8 mouse cellular contexts compared by ENCODE assay signal in the genomic region with DNA sequence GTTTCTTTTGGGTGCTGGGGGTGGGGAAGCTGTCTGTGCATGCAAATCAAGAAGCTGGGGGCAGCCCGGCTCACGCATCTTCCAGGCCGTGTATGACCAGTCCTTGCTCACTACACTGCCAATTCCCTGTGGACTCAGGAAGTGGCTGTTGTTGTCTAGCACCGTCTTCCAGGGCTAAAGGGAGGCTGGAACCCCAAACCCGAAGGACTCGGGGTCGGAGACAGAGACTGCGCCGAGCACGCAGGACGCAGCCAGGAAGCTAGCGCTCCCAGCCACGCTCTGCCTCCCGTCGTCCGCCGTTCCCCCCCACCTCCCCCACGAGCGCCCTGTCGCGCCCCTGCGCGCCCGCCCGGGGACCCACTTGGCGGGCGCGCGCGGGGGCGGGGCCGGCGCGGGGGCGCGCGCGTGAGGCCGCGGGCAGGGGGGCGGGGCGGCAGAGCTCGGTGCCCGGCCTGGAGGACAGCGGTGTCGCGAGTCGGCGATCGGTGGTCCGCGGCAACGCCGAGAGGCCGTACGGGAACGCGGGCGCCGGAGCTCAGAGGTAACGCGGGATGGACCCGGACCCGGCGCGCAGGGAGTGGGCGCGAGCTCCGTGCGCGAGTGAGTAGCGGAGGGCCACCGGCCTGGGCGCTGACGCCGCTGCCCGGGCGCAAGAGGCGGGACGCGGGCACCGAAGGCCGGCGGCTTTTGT. TPM values are rescaled to one million over a fixed set of nuclear protein-coding genes. Genes with fewer than 3 reads are reported as not detected.
DNase-seq lines count a peak whose midpoint lies in the region; ATAC-seq and TF ChIP-seq lines count a peak whose summit lies in the region.

Gene Hp1bp3 (plus strand): TSS at position 97 of the 691 bp plus-strand sequence.

- ATAC-seq in activated CD4-positive, CD25-positive, alpha-beta regulatory T cell, adult 4 months: peak; percentile 47
- ATAC-seq in hindbrain, postnatal 0 days: peak; percentile 73

- under 1% methylated on average over 42 of the region's 84 CpGs for WGBS in hindbrain, postnatal 0 days

- peak within 1 kb of the TSS; percentile 99 for H3K27ac ChIP-seq in cortical plate, adult 2 months (ENCODE audit: insufficient read depth, low read length)
- H3K27ac ChIP-seq in hindbrain, postnatal 0 days: peak within 1 kb of the TSS; percentile 100

- peak within 1 kb of the TSS; percentile 87 for H3K4me2 ChIP-seq in hindbrain, postnatal 0 days (ENCODE audit: low read depth, low read length)

- no peaks in the 10 kb centered on the region for H3K9me3 ChIP-seq in hindbrain, postnatal 0 days (ENCODE audit: low read length)

- no peak for TF ChIP-seq CTCF in cortical plate, adult 2 months (IDR thresholded peaks at IDR 0.05; ENCODE audit: extremely low read depth, insufficient read depth, low read length)
- TF ChIP-seq CTCF in hindbrain, postnatal 0 days (IDR thresholded peaks at IDR 0.05; ENCODE audit: low read depth): no peak

- peak; percentile 70 to 76 for DNase-seq in gastrocnemius, adult 8-10 months (ENCODE audit: low spot score in 2 of 2)
- peak; percentile 92 for DNase-seq in hindbrain, postnatal 0 days (ENCODE audit: low spot score)
- DNase-seq in left cerebral cortex, adult 18-20 months (ENCODE audit: low spot score in 2 of 2): peak; percentile 59 to 81
- DNase-seq in lung, postnatal 4 days: peak; percentile 79 to 91
- peak; percentile 90 for DNase-seq in retina, postnatal 1 day
- DNase-seq in urinary bladder, adult 2 months (ENCODE audit: low spot score): peak; percentile 75

- H3K4me1 ChIP-seq in cortical plate, adult 2 months (ENCODE audit: control insufficient read depth, insufficient read depth, low read length): peaks cover 7% of the 10 kb centered on the region
- H3K4me1 ChIP-seq in hindbrain, postnatal 0 days (ENCODE audit: insufficient read depth, low read length): peaks cover 11% of the 10 kb centered on the region

- no peaks in the 10 kb centered on the region for H3K27me3 ChIP-seq in hindbrain, postnatal 0 days (ENCODE audit: insufficient read depth, low read length)

- peak within 1 kb of the TSS; percentile 98 for H3K9ac ChIP-seq in hindbrain, postnatal 0 days (replicated peaks; ENCODE audit: low read length)

- H3K4me3 ChIP-seq in cortical plate, adult 2 months (ENCODE audit: insufficient read depth, low read length): peak within 1 kb of the TSS; percentile 69
- H3K4me3 ChIP-seq in hindbrain, postnatal 0 days (ENCODE audit: low read length): peak within 1 kb of the TSS; percentile 89

- 0 out of 2 replicates have a peak, but pooled peaks cover 2% of the 10 kb centered on the region for H3K36me3 ChIP-seq in hindbrain, postnatal 0 days (ENCODE audit: insufficient read depth, low read length)

- peak; percentile 73 for TF ChIP-seq POLR2A in cortical plate, adult 2 months (IDR thresholded peaks at IDR 0.05; ENCODE audit: extremely low read depth, insufficient read depth, low read length)

RNA-seq across cellular contexts. Expression of gene Hp1bp3, which starts in this region (rescaled TPM):
- polyA plus RNA-seq in activated CD4-positive, CD25-positive, alpha-beta regulatory T cell, adult 4 months (2017; shearing (Covaris generic)): 100 to 1,000 TPM; 130 to 146 TPM
- polyA plus RNA-seq in cortical plate, adult 2 months (2012; rRNA removed): 156 and 165 TPM in 2 replicates
- 10 to 100 TPM; 53.9 to 62.9 (median 58.3) TPM for total RNA-seq in gastrocnemius, adult 8-10 months (2022)
- 119 and 140 TPM in 2 replicates for total RNA-seq in hindbrain, postnatal 0 days (2014; rRNA removed)
- 174 and 186 TPM in 2 replicates for polyA plus RNA-seq in hindbrain, postnatal 0 days (2015; fragmentation: Nextera tagmentation; extraction: Ambion mirVana)
- total RNA-seq in left cerebral cortex, adult 18-20 months (2021): 100 to 1,000 TPM; 189 to 191 TPM
- 138 and 142 TPM in 2 replicates for polyA plus RNA-seq in urinary bladder, adult 2 months (2012; rRNA removed)

Comparison
In these comparisons a context has a peak if more than half of its experiments do, and no peak if none do; other contexts are left out.
1. Peak in every context shown above with its lines: DNase-seq, ATAC-seq, H3K4me3 ChIP-seq and H3K27ac ChIP-seq.